Mouse (Mus musculus) layer of hippocampus, adult 9-11 months (tissue): ENCODE results near the gene Tmem19.

Source experiments
- DNase-seq: peaks from one replicate; pipeline ENCODE4 v3.0.0; 2022

The Tmem19 gene

GRCm38 (mm10) chr10:115307331-115307875 lies 54.9 kb downstream of the Tmem19 start:
- no peak for DNase-seq

DNA sequence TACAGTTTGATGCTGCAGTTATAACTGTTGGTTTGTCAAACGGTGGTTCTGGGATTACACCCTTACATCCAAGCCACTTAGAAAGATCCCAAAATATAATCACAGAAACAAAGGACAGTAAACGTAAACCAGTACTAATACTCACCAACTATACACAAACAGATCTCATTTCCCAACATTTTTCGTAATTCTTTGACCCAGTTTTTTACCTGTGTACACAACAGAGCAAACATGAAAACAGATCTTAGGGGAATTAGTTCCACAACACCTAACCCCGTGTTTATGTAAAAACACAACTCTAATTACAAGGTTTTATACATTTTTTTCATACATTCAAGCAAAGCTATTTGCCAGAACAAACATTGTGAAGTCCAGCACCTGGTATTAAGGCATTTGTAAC lies 63.6 kb downstream of the Tmem19 start:
- DNase-seq = no peak

GRCm38 (mm10) chr10:115297582-115297981 lies 64.7 kb downstream of the Tmem19 start:
- no peak for DNase-seq

DNA sequence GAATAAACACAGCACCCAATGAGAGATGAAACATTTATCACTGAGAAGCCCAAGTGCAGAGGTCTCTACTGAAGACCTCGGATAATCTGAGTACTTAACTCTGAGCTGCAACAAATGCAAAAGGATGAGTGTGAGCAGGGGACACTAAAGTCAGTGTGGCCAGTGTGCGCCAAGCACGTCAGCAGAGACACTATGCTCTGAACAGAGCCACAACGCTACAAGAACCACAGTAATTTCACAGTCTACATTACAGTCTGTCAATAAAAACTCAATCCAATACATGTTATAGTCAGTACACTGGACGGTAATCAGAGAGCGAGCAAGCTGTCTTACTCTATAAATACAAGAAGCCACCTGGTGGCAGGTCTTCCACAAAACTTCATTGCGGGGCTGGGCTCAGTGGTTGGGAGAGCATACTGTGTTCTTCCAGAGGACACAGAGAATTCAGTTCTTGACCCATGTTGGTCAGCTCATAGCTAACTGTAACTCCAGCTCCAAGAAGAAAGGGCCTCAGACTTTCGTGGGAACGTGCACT lies 65.8 kb downstream of the Tmem19 start:
- no peak for DNase-seq

GRCm38 (mm10) chr10:115295162-115295561 lies 67.1 kb downstream of the Tmem19 start:
- DNase-seq = no peak

- no peak for DNase-seq
Measured at GRCm38 (mm10) chr10:115294715-115295114, 67.6 kb downstream of the Tmem19 start.

GRCm38 (mm10) chr10:115293946-115294345 lies 68.4 kb downstream of the Tmem19 start:
- no peak for DNase-seq

DNA sequence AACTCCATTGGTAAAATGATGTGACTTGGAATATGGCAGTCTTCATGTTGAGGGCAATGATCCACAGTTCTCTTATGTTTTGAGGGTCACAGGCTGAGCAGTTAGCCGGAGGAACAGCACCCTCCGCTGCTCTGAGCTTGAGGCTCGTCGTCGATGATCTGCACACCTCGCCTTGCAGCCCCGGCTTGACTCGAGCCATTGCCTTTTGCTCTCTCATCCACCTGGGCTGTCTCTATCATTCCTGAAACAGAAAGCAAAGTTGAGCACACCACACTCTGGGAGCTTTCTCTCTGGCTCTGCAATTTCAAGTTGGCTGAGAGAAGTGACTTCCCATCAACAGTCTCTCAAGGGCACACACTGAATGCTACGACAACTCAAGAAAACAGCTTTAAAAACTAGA lies 71.6 kb downstream of the Tmem19 start:
- DNase-seq = no peak
